Mouse (Mus musculus) kidney, embryonic 14.5 days (tissue): ENCODE results near the gene Plcz1. TPM values are rescaled to one million over a fixed set of nuclear protein-coding genes. Genes with fewer than 3 reads are reported as not detected.

Experiments used
- ATAC-seq: fragments of 200-750 bp; cut with Nextera tagmentation; 2 replicates; pipeline ENCODE4 v1.8.0; 2017; ENCODE audit warnings: moderate number of reproducible peaks, mild to moderate bottlenecking, moderate TSS enrichment, moderate library complexity; ENCODE audit not compliant: low FRiP score, low TSS enrichment
- H3K27ac ChIP-seq: fragments of 300-500 bp; sonication (generic); 2 replicates; pipeline ENCODE4 v1.5.1; 2014; ENCODE audit warnings: low read depth, mild to moderate bottlenecking, low read length, moderate library complexity, mixed read lengths
- H3K27me3 ChIP-seq: fragments of 300-500 bp; sonication (generic); 2 replicates; pipeline ENCODE4 v1.6.1; 2014; ENCODE audit warnings: mild to moderate bottlenecking, low read length; ENCODE audit not compliant: control insufficient read depth, insufficient read depth
- H3K36me3 ChIP-seq: fragments of 300-500 bp; sonication (generic); 2 replicates; pipeline ENCODE4 v1.6.1; 2014; ENCODE audit warnings: low read length, mixed read lengths; ENCODE audit not compliant: control insufficient read depth, insufficient read depth
- H3K4me1 ChIP-seq: fragments of 300-500 bp; sonication (generic); 2 replicates; pipeline ENCODE4 v1.6.1; 2014; ENCODE audit warnings: low read length, mixed read lengths; ENCODE audit not compliant: control insufficient read depth, insufficient read depth
- H3K4me2 ChIP-seq: fragments of 300-500 bp; sonication (generic); replicated peaks from 2 replicates; pipeline ENCODE4 v1.6.1; 2014; ENCODE audit warnings: low read depth, mild to moderate bottlenecking, low read length
- H3K4me3 ChIP-seq: fragments of 300-500 bp; sonication (generic); 2 replicates; pipeline ENCODE4 v1.5.1; 2014; ENCODE audit warnings: mild to moderate bottlenecking, low read length
- H3K9ac ChIP-seq: fragments of 300-500 bp; sonication (generic); 2 replicates; pipeline ENCODE4 v1.6.1; 2014; ENCODE audit warnings: low read depth, mild to moderate bottlenecking, low read length, moderate library complexity
- H3K9me3 ChIP-seq: fragments of 300-500 bp; sonication (generic); 2 replicates; pipeline ENCODE4 v1.6.1; 2016; ENCODE audit warnings: low read length; ENCODE audit not compliant: control insufficient read depth
- WGBS: fragments of 180-500 bp; shearing (Covaris S2); extraction: QIAGEN DNeasy Blood & Tissue Kit; methylation state at CpG from one replicate; pipeline ENCODE4 v1.1.7; 2014; 5-methylcytosine and 5-hydroxymethylcytosine counted together
- polyA plus RNA-seq: library from polyadenylated mRNA; unstranded; fragments of >200 nt; fragmentation: Nextera tagmentation; extraction: Ambion mirVana; gene quantifications from 2 replicates; pipeline ENCODE4 v1.2.1, GENCODE M21; 2014

Gene Plcz1
- polyA plus RNA-seq, 1 experiment from 2014 or later: not detected

DNA sequence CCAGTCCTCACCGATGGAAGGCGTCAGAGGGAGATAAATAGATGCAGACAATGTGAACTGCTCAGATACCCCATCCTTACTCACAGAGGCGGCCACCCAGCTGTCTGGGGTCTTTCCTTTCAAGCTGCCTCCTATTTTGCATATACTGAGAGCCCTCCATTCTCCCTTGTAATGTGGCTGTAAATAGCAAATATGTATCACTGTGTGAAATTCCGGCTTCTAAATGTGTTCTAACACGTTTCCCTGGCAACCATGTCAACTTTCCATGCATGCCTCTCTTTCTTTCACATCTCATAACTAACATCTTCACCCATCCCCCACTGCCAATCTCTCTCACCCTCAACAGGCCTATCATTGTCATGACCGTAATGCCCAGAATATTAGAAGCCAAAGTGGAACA, 74.6 kb downstream of the Plcz1 start:
- WGBS: 72% methylated on average over 6 of the region's 6 CpGs
- Histone ChIP-seq H3K4me1 (no peaks in the 10 kb centered on the region), H3K27ac (no peak overlapping the region), H3K36me3 (no peaks in the 10 kb centered on the region), H3K4me2 (no peak overlapping the region), H3K9ac (no peak overlapping the region), H3K4me3 (no peak overlapping the region), H3K9me3 (no peaks in the 10 kb centered on the region), H3K27me3 (no peaks in the 10 kb centered on the region)
- ATAC-seq: no peak

DNA sequence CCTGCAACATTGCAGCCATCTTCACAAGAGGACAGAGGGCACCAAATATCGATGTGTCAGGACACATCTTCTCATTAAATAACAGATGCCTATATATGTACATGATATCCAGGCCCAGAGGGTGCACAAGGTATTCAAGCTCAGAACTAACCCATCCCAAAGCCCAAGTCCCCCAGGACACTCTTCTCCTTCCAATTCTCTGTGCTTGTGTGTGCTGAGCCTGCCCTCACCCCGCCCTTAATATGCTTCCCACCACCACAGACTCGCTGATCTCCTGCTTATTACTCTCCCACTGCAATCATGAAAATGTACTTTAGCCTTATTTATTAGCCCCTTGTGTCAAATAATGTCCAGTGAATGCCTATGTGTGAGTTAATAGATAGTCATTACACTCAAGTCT, 76.4 kb downstream of the Plcz1 start:
- H3K9me3 ChIP-seq: no peaks in the 10 kb centered on the region
- no peaks in the 10 kb centered on the region for H3K4me1 ChIP-seq
- H3K27me3 ChIP-seq: no peaks in the 10 kb centered on the region
- 80% methylated on average over 3 of the region's 3 CpGs for WGBS
- no peak overlapping the region for H3K4me3 ChIP-seq
- no peak overlapping the region for H3K4me2 ChIP-seq
- no peak overlapping the region for H3K9ac ChIP-seq
- H3K27ac ChIP-seq: no peak overlapping the region
- ATAC-seq: no peak
- H3K36me3 ChIP-seq: no peaks in the 10 kb centered on the region

DNA sequence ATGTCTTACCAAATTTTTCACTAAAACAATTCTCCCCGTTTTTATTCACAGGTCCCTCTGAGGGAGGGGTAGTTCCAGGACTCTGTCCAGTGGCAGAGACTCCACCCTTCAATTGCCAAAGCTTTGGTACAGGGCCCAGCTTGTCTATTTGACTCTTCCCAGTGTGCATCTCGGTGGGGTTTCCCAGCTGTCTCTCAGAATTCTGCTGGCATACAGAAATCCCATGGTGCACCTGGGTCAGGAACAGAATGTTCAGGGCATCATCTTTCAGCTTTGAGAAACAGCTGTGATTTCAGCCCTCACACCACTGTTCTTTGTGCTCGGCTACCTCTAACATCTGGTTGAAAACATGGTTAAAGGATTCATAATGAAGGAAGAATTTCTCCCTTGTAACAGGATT, 77.5 kb downstream of the Plcz1 start:
- Histone ChIP-seq H3K36me3 (no peaks in the 10 kb centered on the region), H3K4me2 (no peak overlapping the region), H3K9me3 (no peaks in the 10 kb centered on the region), H3K4me1 (no peaks in the 10 kb centered on the region), H3K27me3 (no peaks in the 10 kb centered on the region), H3K27ac (no peak overlapping the region), H3K4me3 (no peak overlapping the region), H3K9ac (no peak overlapping the region)
- WGBS: 78% methylated on average over 3 of the region's 3 CpGs
- no peak for ATAC-seq

DNA sequence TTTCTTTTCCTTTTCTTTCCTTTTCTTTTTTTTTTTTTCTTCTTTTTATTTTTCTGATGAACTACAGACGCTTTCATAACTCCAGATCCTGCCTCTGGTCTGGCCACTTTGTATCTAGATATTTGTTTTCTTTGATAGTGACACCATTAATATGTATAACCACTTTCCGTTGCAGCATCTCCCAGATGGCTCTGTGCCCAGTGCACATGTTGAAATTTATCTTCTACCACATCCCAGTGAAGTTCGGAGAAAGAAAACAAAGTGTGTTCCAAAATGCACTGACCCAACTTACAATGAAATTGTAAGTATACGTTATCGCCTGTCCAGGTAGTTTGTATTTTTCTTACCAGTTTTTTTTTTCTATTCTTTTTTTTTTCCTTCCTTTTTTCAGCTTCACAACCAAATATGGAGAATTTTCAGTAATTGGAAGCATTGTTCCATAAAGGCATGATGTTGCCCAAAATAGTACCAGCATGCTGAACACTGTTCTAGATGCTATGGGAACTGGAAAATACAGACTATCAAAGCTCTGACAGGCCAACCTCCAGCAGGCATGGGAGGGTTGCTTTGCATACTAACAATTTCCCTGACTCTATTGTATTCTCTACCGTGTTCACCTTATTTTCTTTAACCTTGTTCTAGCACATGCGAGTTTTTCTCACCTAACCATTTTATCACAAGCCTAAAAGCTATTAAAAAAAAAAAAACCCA, 83.6 kb downstream of the Plcz1 start:
- Histone ChIP-seq H3K9me3 (no peaks in the 10 kb centered on the region), H3K4me1 (no peaks in the 10 kb centered on the region), H3K27me3 (no peaks in the 10 kb centered on the region), H3K36me3 (no peaks in the 10 kb centered on the region), H3K27ac (no peak overlapping the region), H3K4me2 (no peak overlapping the region), H3K4me3 (no peak overlapping the region), H3K9ac (no peak overlapping the region)
- 59% methylated on average over 7 of the region's 7 CpGs for WGBS
- ATAC-seq: no peak

DNA sequence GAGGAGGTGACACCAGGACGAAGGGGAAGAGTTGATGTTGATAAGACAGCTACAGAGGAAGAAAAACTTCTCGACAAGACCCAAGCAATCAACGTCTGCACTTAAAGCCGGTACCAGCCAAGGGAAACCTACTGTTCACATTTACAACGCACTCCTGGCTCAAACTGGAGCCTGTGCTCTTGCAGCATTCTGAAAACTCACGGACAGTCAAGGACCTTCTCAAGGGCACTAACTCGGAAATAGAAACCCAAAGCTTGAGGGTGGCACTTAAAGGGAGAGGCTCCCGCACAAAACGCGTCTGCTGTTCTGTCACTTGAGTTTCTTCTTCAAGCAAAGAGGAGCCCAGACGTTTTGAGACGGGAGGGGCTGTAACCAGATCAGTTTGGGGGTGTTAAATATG, 87.7 kb downstream of the Plcz1 start:
- Histone ChIP-seq H3K4me3 (no peak overlapping the region), H3K9ac (no peak overlapping the region)
- 78% methylated on average over 12 of the region's 12 CpGs for WGBS

DNA sequence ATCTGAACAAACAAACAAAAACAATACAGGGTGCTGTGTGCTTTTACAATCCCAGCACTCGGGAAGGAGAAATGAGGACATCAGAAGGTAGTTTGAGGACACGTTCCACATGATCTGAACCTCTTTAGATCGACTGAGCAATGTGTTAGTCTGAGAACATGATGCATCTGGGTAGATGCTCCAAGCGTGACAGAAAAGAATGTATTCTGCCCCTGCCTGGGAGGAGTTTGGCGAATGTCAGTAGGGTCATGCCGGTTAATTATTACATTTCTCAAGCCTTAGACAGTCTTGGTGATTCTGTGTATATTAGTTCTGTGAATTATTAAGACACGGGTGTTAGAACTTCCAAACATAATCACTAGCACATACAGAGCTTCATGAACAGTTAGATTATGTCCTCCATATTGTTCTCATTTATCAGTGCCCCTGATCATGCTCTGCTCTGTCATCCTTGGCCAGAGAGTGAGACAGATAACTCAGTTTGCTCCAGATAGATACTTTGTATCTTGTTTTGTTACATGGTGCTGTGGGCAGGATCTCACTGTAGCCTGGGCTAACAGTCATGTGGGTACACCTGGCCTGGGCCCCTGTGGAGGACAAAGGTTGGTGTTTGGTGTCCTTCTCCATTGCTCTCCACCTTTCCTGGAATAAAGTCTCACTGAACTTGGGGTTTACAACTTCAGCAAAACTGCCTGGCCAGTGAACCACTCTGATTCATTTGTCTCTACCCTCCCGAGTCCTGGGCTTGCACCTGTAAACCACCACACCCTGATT, 94.0 kb downstream of the Plcz1 start:
- Histone ChIP-seq H3K4me3 (no peak overlapping the region), H3K9ac (no peak overlapping the region), H3K36me3 (no peaks in the 10 kb centered on the region), H3K27me3 (no peaks in the 10 kb centered on the region), H3K9me3 (no peaks in the 10 kb centered on the region), H3K4me2 (no peak overlapping the region), H3K27ac (no peak overlapping the region), H3K4me1 (no peaks in the 10 kb centered on the region)
- peak; percentile 43; the same call in 1 of the 2 replicates for ATAC-seq
- WGBS: 76% methylated on average over 8 of the region's 8 CpGs

More for the DNA sequence above, 87.7 kb downstream of the Plcz1 start:
- H3K9me3 ChIP-seq: no peaks in the 10 kb centered on the region
- no peak overlapping the region for H3K27ac ChIP-seq
- no peak overlapping the region for H3K4me2 ChIP-seq
- no peak for ATAC-seq
- no peaks in the 10 kb centered on the region for H3K27me3 ChIP-seq
- no peaks in the 10 kb centered on the region for H3K36me3 ChIP-seq
- H3K4me1 ChIP-seq: no peaks in the 10 kb centered on the region

Other genes with a start within 250 kb of the Plcz1 start
- not detected in 2 replicates for gene Capza3, start 205 bp downstream of the Plcz1 start, polyA plus RNA-seq